Mouse (Mus musculus) lung, postnatal 0 days (tissue): ENCODE measurements around the gene Srpr.

Experiments used
- CTCF ChIP-seq: IDR thresholded peaks from 2 replicates; pipeline ENCODE4 v1.5.1; 2016; ENCODE audit warnings: antibody characterized with exemption, mild to moderate bottlenecking
- EP300 ChIP-seq: IDR thresholded peaks from 2 replicates; pipeline ENCODE4 v1.6.1; 2016; ENCODE audit warnings: antibody characterized with exemption, mild to moderate bottlenecking, control low read depth

DNA sequence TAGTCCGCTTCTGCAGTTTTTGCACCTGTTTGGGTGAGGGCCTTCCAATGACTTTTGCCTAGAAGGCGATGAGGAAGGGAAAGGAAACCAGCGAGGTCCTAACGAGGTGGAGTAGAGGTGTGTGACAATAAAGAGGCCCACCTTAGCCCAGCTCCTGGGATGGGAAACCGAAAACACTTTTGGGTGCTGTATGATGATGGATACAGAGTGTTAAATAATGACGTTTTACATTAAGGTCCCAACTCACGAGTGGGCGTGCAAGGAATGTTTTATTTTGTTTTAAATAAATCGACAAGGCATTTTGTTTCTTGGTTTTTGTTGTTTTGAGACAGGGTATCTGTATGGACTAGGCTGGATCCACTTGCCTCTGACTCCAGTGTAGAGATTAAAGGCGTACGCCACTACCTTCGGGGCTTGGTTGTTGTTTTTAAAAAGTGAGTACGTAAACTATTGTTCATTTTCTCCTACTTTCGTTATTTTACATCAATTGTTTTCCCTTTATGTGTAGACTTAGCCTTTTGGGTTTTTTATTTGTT, 23.8 kb upstream of the Srpr start:
- TF ChIP-seq EP300 (no peak), CTCF (no peak)
